Mouse (Mus musculus) frontal cortex, postnatal 10 days (tissue): ENCODE measurements around the gene Shroom4.
"Not testable (repeated sequence)": the region's sequence is repeated elsewhere in the genome, so short reads cannot be mapped to it uniquely, and the experiment has no call there.

Experiments used
- DNase-seq, 2 experiments: peaks; one replicate each; pipeline ENCODE4 v3.0.0; 2022; ENCODE audit warnings: low spot score in 2 of 2, mixed read lengths in 1 of 2

Shroom4 gene

DNA sequence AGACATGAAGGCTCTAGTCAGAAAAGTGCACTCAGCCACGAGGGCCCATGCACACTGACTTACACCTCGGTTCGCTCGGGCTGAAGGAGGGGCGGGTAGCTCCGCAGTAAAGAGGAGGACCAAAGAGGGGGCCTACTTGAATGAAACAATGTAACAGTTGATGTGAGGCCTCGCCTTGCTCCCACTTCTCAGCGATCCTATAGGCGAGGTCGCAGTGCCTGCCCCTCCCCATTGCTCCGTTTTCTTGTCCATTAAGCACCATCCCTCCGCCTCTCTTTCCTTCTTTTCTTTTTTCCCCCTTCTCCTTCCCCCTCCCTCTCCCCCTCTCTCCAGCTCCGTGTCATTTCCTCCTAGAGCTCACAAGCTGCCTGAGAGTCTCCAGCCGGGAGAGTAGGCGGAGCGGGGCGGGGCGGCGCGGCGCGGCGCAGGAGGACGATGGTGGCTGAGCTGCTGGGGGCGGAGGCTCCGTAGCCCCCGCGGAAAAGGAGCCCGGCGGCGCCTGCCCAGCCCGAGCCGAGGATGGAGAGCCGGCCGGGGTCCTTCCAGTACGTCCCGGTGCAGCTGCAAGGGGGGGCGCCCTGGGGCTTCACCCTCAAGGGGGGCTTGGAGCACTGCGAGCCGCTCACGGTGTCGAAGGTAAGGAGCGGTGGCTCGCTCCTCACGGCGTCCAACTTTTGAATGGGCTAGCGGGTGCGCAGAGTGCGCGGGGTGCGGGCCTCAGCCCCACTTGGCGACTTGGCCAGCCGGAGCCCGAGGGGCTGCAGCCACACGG is at the start of gene Shroom4:
Gene Shroom4, plus strand, starts transcription at position 229 of the 772 bp plus-strand sequence.
- DNase-seq, result peak; percentile 36 to 48

DNA sequence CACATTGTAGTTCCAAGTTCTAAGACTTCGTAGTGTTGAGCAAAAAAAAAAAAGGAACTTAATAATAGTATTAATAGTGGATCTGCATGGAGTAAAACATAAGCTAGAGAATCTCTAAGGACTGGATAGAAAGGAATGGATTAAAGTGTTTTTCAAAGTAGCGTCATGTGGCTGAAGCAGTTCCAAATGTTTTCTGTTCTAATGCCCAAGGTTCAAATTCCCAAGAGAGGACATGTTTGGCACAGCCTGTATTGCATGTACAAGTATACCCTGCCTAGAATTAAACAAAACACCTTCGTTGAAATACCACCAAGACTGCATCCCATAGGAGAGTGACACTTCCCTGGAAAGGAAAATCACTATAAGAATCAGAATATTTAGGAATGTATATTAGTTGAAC is 42.8 kb upstream of the Shroom4 start:
- no peak for DNase-seq

- no peak for DNase-seq
Observed at GRCm38 (mm10) chrX:6357503-6358114, 42.0 kb upstream of the Shroom4 start.

DNA sequence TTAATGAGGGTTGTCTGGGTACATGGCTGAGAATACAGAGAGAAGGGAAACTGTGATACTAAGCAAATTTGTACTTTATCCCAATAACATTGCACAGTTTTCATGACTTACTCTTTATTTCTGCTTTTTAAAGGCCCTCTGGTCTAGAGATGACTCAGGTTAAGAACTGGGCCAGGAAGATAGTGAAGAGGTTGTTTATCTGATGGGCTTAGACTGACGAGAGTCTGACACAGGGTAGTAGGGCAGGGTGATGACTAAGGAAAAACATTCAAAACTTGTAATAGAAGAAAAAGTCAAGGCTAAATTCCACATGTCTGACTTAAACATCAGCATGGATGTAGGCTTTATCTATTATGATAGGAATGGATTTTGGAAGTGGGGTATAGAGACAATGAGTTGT is 30.8 kb upstream of the Shroom4 start:
- no peak for DNase-seq

GRCm38 (mm10) chrX:6370706-6371105 is 28.9 kb upstream of the Shroom4 start:
- no peak for DNase-seq

DNA sequence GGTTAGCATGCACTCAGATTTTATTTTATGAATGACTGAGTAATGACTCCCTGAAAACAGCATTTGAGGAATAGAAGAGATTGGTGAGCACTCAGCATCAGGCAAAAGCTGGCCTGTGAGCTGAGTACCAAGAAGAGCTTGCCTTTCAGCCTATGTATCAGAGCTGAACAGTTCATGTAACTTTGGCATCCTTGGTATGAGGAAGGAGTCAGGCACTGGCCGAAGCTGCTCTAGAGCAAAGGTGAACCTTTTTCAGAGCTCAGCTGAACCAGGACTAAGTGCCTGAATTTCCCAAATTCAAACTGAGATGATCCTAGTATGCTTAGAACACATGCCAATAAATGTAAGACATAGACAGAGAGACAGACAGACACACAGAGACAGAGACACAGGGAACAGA is 5.8 kb upstream of the Shroom4 start:
- DNase-seq, result no peak

DNA sequence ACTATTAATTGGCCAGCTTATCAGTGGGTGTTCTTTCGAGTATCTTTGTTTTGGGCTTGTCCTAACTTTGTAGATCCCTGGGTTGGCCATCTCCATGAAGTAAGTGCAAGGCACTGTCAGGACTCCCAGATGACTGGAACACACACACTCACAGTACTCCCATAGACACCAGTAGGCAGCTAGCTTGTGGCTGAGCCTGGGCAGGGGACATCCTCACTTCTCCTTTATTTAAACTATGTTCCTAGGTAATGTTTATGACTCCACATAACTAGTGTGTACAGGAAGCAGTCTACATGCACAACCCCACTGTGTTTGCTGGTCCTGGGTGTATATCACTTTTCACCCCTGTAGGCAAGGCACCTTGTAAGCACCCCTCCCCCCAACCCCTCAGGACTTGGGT is 461 bp upstream of the Shroom4 start:
- DNase-seq, result peak in 1 of 2 experiments; percentile 7

DNA sequence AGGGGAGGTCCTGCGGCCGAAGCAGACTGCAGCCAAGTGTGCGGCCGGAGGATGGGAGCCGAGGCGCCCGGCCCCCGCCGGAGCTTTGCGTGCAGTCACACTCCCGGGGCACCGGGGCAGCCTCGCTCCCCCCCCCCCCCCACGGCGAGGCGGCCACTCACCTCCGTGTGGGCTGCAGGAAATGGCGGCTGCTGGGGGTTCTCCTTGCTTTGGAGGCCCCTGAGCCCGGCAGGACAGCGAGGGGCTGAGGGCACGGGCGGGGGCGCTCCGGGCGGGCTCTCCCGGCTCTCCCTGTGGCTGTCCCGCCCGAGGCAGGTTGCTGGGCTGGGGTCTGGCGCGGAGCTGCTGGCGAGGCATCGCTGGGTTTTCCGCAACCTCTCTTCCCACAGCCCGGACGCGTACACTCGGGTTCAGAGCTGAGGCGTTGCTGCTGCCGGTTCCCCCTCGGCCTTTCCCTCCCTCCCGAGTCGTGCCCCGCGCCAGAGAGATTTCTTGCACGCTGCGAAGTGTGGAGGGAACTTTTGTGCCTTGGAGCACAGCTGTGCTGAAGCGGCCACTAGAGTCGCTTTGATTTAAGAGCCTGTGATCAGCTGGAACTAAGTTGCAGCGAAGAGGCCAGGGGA is 855 bp downstream of the Shroom4 start:
- peak in 1 of 2 experiments; percentile 8 for DNase-seq

DNA sequence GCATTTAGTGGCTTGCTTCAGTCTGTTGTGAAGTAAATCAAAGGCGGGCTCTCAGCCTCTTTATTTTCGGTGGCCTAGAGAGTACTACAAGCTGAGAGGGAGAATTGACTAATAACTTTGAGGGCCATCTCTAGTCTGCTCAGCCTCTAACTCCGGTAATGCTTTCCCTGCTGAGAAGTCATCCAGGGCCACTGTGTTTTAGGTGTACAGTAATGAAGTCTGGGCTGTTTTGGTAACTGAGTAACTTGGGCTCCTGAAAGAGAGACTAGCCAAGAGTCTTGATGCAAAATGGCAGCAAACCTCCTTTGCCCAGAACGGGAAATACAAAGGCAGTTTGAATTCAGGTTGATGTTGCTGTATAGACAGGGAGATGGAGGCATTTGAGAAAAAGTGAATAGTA is 3.3 kb downstream of the Shroom4 start:
- no peak for DNase-seq

DNA sequence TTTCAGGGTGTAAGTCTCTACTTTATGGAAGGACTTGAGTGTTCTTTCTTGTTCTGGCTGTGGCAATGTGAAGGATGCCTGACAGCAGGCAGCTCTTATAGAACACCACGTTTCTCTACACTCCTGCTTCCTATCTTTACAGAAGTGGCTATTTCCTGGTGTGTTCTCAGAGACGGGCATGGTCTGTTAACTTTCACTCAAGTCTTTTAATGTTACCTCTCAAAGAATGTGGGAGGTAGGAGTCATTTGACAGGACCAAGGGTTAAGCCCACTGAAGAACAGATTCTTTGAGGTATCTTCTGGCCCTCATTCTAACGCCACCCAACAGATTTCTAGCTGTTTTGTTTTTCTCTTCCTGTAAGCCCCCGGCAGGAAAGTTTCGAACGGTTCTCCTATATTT is 9.5 kb downstream of the Shroom4 start:
- no peak for DNase-seq

DNA sequence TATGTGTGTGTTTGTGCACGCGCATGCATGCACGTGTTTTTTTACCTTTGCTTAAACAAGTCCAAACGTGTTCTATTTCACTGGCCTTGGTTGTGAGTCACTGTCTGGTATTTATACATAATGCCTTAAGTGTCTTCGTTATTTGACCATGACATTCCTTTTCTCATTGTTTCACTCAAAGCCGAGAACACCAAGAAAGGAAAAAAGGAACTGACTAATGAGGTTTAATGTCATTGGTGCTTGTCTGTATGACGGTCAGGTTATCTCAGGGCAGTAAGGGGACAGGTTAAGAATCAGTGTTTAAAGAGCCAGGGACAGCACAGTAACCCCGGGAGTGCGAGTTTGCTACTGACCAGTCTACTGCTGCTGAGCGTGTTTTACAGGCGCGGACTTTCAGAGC is 15.8 kb downstream of the Shroom4 start:
- DNase-seq, result no peak

GRCm38 (mm10) chrX:6415936-6416335 is 16.3 kb downstream of the Shroom4 start:
- DNase-seq, result no peak

DNA sequence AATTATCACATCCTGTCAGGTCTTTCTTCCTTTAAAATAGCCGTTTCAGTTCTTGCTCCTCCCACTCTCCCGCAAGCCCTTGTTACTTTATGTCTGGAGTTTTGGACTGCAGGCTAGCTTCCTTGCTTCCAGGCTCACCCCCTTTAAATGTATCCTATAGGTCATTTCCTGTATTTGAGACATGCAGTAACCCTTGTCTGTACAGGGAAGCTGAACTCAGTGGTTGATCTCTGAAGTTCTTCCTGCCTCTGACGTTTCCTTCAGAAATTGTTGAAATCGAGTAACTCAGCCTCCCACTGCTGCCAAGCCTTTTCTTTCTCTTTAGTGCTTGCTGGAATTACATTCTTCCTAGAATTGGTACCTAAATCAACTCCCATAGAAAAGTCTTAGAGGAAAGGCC is 18.5 kb downstream of the Shroom4 start:
- no peak for DNase-seq

DNA sequence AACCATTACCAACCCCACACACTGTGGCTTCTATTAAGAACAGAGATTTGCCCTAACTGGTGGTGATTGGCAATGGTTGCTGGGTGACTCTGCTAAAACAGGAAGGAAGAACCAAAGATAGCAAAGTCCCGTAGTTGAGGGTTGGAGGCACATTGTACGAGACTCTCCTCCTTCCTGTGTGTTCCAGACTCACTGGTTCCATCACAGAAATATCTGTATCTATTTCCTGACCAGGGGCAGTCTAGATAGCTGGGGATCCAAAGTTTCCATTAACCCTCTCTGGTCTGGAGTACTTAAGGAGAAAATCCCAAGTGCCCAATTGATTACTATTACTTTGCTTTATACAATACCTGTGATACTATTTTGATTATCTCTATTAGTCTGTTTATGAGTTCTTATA is 35.6 kb downstream of the Shroom4 start:
- no peak for DNase-seq

DNA sequence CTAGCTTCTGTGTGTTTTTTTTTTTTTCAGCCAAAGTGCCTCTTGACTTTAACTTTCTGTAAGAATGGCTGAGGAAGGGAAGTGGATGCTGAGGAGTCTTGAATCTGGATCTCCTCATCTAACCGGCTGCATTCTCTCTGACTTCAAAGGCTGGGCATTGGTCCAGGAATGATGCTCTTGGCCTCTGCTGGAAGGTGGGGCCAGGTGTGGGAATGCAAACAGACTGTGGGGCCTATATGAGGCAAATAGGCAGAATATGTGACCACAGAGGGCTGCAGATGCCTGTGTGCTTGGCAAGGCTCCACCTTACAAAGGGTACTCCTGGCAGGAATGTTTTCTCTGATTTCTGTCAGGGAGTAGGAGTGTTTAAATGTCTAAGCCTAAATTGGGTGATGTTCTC is 46.8 kb downstream of the Shroom4 start:
- no peak for DNase-seq

GRCm38 (mm10) chrX:6448001-6448400 is 48.3 kb downstream of the Shroom4 start:
- DNase-seq, result peak; percentile 4 to 5

DNA sequence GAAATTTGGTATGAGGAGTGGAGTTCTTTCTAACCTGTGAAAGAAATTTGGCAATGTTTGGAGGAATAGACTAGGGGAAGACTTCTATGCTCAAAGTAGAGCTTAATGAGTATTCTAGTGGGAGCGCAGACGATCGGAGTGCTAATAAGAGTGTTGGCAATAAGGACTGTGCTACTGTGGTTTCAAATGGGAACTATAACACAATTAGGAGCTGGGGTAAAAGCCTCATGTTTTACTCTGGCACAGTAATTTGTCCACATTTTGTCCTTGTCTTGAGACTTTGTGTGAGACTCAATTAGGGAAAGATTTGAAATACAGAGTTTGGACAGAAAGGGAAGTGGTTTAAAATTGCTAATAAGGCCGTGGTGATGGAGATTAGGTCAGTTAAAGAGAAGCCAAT is 53.6 kb downstream of the Shroom4 start:
- no peak for DNase-seq

DNA sequence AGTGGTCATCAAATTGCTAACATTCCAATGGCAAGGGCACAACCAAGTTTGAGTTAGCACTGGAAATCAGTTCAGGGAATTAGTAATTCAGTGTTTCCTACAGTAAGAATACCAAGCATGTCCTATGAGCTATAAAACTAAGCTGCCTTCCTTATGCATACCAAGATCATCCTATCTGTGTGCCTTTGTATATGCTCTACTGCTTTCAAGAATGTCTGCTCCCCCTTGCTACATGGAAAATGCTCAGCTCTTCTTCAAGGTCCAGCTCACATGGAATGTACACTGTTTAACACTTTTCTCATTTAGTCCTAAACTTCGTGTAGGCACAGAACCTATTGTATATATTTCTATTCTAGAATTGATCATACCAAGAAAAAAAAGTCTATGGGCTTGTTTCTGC is 69.6 kb downstream of the Shroom4 start:
- not testable (repeated sequence) for DNase-seq

DNA sequence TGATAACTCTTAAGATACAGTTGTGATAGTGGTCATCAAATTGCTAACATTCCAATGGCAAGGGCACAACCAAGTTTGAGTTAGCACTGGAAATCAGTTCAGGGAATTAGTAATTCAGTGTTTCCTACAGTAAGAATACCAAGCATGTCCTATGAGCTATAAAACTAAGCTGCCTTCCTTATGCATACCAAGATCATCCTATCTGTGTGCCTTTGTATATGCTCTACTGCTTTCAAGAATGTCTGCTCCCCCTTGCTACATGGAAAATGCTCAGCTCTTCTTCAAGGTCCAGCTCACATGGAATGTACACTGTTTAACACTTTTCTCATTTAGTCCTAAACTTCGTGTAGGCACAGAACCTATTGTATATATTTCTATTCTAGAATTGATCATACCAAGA is 72.9 kb downstream of the Shroom4 start:
- not testable (repeated sequence) for DNase-seq

- DNase-seq, result no peak
Observed at GRCm38 (mm10) chrX:6475177-6475576, 75.5 kb downstream of the Shroom4 start.

DNA sequence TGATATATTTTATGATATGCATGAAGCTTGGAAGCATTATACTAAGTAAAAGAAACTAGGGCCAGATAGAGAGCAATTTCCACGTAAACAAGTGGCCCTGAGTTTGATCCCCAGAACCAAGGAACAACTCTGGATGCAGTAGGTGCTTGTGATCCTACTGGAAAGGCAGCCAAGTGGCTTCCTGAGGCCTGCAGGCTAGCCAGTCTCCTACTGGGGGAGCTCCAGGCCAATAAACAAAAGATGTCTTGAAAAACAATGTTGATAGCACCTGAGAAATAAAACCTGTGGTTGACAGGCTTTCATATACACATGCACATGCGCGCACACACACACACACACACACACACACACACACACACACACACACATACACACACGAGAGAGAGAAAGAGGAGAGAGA is 82.6 kb downstream of the Shroom4 start:
- no peak for DNase-seq

DNA sequence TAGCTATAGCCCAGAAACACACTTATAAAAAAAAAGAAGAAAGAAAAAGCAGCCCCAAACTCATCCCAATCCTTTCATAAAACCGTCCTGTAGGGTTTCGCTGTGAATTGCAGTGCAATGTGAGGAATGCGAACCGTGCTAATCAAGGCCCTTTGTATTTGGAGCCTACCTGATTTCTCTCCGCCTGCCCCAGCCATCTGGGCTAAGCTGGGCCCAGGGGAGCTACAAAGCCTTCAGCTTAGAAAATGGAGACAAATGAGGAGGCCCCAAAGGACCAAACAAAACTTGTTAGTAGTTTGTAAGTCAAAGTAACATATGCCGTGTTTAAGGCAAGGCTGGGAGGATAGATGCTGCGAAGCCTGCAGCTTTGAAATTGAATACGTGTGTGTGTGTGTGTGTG is 84.2 kb downstream of the Shroom4 start:
- DNase-seq, result no peak

- DNase-seq, result no peak
Observed at GRCm38 (mm10) chrX:6490433-6490832, 90.8 kb downstream of the Shroom4 start.
